Mouse (Mus musculus) midbrain, postnatal 0 days (tissue): ENCODE measurements at regions not wholly inside any gene's neighbourhood (a gene's known extent, or its start where the extent isn't known, plus 50 kb on each side); places are given as distances from the start of the nearest gene placed in this dataset.

Experiments used
- ATAC-seq: fragments of 200-750 bp; cut with Nextera tagmentation; 2 replicates; pipeline ENCODE4 v1.8.0; 2017; ENCODE audit warnings: moderate number of reproducible peaks, mild to moderate bottlenecking, moderate TSS enrichment, moderate library complexity; ENCODE audit not compliant: low FRiP score
- DNase-seq: peaks from one replicate; pipeline ENCODE4 v3.0.0-alpha.2; 2015; ENCODE audit warnings: low spot score
- H3K27ac ChIP-seq: fragments of 300-500 bp; sonication (generic); 2 replicates; pipeline ENCODE4 v1.5.1; 2014; ENCODE audit warnings: low read depth, mild to moderate bottlenecking, low read length, mixed read lengths
- H3K27me3 ChIP-seq: fragments of 300-500 bp; sonication (generic); 2 replicates; pipeline ENCODE4 v1.6.1; 2014; ENCODE audit warnings: low read length, control low read depth, mixed read lengths; ENCODE audit not compliant: insufficient read depth
- H3K36me3 ChIP-seq: fragments of 300-500 bp; sonication (generic); 2 replicates; pipeline ENCODE4 v1.6.1; 2014; ENCODE audit warnings: low read length, control low read depth, mixed read lengths; ENCODE audit not compliant: insufficient read depth
- H3K4me1 ChIP-seq: fragments of 300-500 bp; sonication (generic); 2 replicates; pipeline ENCODE4 v1.6.1; 2014; ENCODE audit warnings: mild to moderate bottlenecking, control low read depth, antibody characterized with exemption, low read length, mixed read lengths; ENCODE audit not compliant: insufficient read depth
- H3K4me2 ChIP-seq: fragments of 300-500 bp; sonication (generic); 2 replicates; pipeline ENCODE4 v1.6.1; 2014; ENCODE audit warnings: low read depth, mild to moderate bottlenecking, low read length, mixed read lengths; ENCODE audit not compliant: poor library complexity, severe bottlenecking
- H3K4me3 ChIP-seq: fragments of 300-500 bp; sonication (generic); 2 replicates; pipeline ENCODE4 v1.5.1; 2014; ENCODE audit warnings: low read depth, mild to moderate bottlenecking, low read length, moderate library complexity
- H3K9ac ChIP-seq: fragments of 300-500 bp; sonication (generic); replicated peaks from 2 replicates; pipeline ENCODE4 v1.6.1; 2014; ENCODE audit warnings: mild to moderate bottlenecking, low read length, moderate library complexity, mixed read lengths; ENCODE audit not compliant: poor library complexity, severe bottlenecking
- H3K9me3 ChIP-seq: fragments of 300-500 bp; sonication (generic); 2 replicates; pipeline ENCODE4 v1.6.1; 2016; ENCODE audit warnings: low read length, control low read depth
- CTCF ChIP-seq: IDR thresholded peaks from 2 replicates; pipeline ENCODE4 v1.5.1; 2016; ENCODE audit warnings: antibody characterized with exemption, mild to moderate bottlenecking
- WGBS: fragments of 180-500 bp; shearing (Covaris S2); extraction: QIAGEN DNeasy Blood & Tissue Kit; methylation state at CpG from one replicate; pipeline ENCODE4 v1.1.7; 2014; 5-methylcytosine and 5-hydroxymethylcytosine counted together

- Histone ChIP-seq H3K9ac (no peak overlapping the region), H3K36me3 (no peaks in the 10 kb centered on the region), H3K27ac (no peak overlapping the region), H3K4me3 (no peak overlapping the region), H3K27me3 (peaks cover 4% of the 10 kb centered on the region; the same call in 1 of the 2 replicates), H3K4me1 (0 out of 2 replicates have a peak, but pooled peaks cover 4% of the 10 kb centered on the region), H3K4me2 (no peak overlapping the region), H3K9me3 (no peaks in the 10 kb centered on the region)
- TF ChIP-seq CTCF = no peak
- ATAC-seq (no peak), DNase-seq (no peak)
- 74% methylated on average over 4 of the region's 4 CpGs for WGBS
These were observed 102.2 kb upstream of the Sulf2 start for GRCm38 (mm10) chr2:166257666-166258065.

DNA sequence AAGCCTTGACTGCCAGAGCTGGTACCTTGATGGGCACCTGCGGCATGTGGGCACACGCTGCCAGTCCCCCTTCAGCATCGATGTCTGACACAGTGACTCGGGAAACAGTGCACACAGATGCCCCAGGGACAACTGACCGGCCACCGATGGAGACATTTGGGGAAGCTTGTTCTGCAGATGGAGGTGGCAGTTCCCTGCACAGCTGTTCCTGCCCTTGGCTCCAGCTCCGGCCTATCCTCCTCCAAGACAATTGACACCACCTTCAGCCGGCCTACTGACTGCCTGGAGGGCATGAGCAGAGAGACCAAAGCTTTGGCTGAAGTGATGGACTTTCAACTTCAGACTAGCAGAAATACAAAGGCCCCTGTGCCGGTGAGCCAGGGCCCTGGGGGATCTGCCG lies 100.7 kb upstream of the Sulf2 start:
- no peak overlapping the region for H3K4me2 ChIP-seq
- H3K27me3 ChIP-seq = no peaks in the 10 kb centered on the region
- no peaks in the 10 kb centered on the region for H3K9me3 ChIP-seq
- DNase-seq (no peak), ATAC-seq (no peak)
- WGBS = 78% methylated on average over 10 of the region's 10 CpGs
- H3K4me3 ChIP-seq = no peak overlapping the region
- no peak overlapping the region for H3K9ac ChIP-seq
- no peak overlapping the region for H3K27ac ChIP-seq
- no peak for TF ChIP-seq CTCF
- no peaks in the 10 kb centered on the region for H3K36me3 ChIP-seq
- H3K4me1 ChIP-seq = no peaks in the 10 kb centered on the region

- Histone ChIP-seq H3K4me3 (no peak overlapping the region), H3K4me1 (peaks cover under 1% of the 10 kb centered on the region; the same call in 1 of the 2 replicates), H3K27ac (no peak overlapping the region), H3K27me3 (no peaks in the 10 kb centered on the region), H3K4me2 (no peak overlapping the region), H3K9me3 (no peaks in the 10 kb centered on the region), H3K9ac (no peak overlapping the region), H3K36me3 (no peaks in the 10 kb centered on the region)
- TF ChIP-seq CTCF = peak; percentile 36
- no peak for DNase-seq
- no peak for ATAC-seq
- WGBS = 69% methylated on average over 6 of the region's 6 CpGs
These were observed 99.1 kb upstream of the Sulf2 start for GRCm38 (mm10) chr2:166254581-166254980.

DNA sequence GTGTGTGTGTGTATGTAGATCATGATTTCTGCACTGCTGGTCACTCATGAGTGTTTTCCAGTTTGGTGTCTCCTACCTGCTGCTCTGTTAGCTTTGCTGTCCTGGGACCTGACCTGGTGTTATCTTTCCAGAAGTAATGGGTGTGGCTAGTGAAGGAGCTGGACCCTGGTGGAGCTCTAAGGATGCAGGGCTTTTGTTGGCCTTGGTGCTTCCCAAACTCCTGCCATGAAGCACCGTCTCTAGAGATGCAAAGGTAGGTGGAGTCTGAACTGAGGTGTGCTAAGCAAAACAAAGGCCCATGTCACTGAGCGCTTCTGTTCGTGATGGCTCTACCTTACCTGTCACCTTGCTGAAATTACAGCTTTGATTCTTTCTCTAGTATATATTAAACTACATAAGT lies 96.6 kb upstream of the Sulf2 start:
- Histone ChIP-seq H3K9ac (no peak overlapping the region), H3K27ac (no peak overlapping the region), H3K4me3 (no peak overlapping the region), H3K27me3 (no peaks in the 10 kb centered on the region), H3K4me2 (no peak overlapping the region), H3K36me3 (no peaks in the 10 kb centered on the region), H3K4me1 (peaks cover 4% of the 10 kb centered on the region; the same call in 1 of the 2 replicates), H3K9me3 (no peaks in the 10 kb centered on the region)
- 93% methylated on average over 3 of the region's 3 CpGs for WGBS
- DNase-seq = no peak
- TF ChIP-seq CTCF = no peak
- no peak for ATAC-seq

DNA sequence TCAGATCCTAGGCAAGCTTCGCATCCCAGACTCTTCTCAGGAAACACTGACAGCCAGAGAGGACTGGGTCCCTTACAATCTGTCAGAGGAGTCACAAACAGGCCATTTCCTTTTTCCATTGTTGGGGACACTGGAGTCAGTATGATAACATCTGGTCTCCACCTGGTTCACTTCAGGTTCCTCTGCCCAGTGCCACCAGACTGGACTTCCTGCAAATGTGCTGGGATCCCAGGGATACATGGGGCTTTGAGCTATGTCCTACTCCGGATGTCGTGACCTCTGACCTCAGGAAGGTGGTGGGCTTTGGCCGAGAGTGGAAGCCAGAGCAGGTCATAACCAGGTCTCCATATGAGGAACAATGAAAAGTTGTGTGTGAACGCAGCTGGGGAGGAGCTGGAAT lies 96.0 kb upstream of the Sulf2 start:
- TF ChIP-seq CTCF = no peak
- Histone ChIP-seq H3K4me1 (peaks cover 4% of the 10 kb centered on the region; the same call in 1 of the 2 replicates), H3K9ac (no peak overlapping the region), H3K4me3 (no peak overlapping the region), H3K27me3 (no peaks in the 10 kb centered on the region), H3K36me3 (no peaks in the 10 kb centered on the region), H3K27ac (no peak overlapping the region), H3K9me3 (no peaks in the 10 kb centered on the region), H3K4me2 (no peak overlapping the region)
- ATAC-seq (no peak), DNase-seq (no peak)
- 81% methylated on average over 5 of the region's 5 CpGs for WGBS

- 88% methylated on average over 10 of the region's 10 CpGs for WGBS
- no peaks in the 10 kb centered on the region for H3K36me3 ChIP-seq
- no peak for TF ChIP-seq CTCF
These were observed 95.1 kb upstream of the Sulf2 start for GRCm38 (mm10) chr2:166250571-166250970.

More at GRCm38 (mm10) chr2:166250571-166250970, 95.1 kb upstream of the Sulf2 start:
- Histone ChIP-seq H3K27me3 (no peaks in the 10 kb centered on the region), H3K9ac (no peak overlapping the region), H3K4me1 (peaks cover 4% of the 10 kb centered on the region; the same call in 1 of the 2 replicates), H3K27ac (no peak overlapping the region), H3K4me3 (no peak overlapping the region), H3K4me2 (no peak overlapping the region), H3K9me3 (no peaks in the 10 kb centered on the region)
- DNase-seq (no peak), ATAC-seq (no peak)
